15 mouse cellular contexts compared by ENCODE assay signal in the genomic region with DNA sequence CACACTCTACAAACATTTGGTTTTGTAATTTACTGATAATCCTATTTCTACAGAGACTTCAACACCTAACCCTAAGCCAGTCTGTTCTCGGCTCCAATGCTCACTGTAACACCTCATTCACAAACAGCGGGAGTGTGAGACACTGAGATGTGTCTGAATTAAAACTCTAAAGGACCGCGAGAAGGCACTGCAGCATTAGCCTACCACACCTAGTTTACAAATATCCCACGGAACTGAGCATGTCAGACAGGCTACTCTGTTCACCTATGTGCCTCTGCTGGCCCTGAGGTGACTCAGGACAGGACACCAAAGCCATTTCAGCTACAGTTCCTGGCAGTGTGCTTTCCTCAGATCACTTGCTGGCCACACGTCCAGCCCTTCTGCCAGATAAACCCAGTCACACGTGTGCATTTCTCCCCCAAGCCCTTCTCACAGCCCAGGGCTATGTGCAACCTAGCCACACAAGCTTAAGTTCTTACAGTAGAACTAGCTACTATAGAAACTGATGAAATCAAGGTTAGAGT.
DNase-seq lines count a peak whose midpoint lies in the region; ATAC-seq lines count a peak whose summit lies in the region.
"Had no signal": no experiment of that assay in that cellular context is flagged by ENCODE, and none has a peak within 500 bp of the region (broad histone marks: within the 10 kb centered on the region; RNA-seq: fewer than 3 reads in every experiment).

No protein-coding gene starts in this region.

- H3K4me2 ChIP-seq in embryonic facial prominence, embryonic 12.5 days (replicated peaks): no peak overlapping the region
- H3K4me2 ChIP-seq in heart, embryonic 14.5 days (ENCODE audit: low read length): no peak overlapping the region
- H3K4me2 ChIP-seq: embryonic facial prominence, embryonic 15.5 days; hindbrain, embryonic 15.5 days; limb, embryonic 13.5 days; midbrain, embryonic 13.5 days; neural tube, embryonic 12.5 days had no signal

- peaks cover 19% of the 10 kb centered on the region for H3K4me1 ChIP-seq in embryonic facial prominence, embryonic 12.5 days
- peaks cover 20% of the 10 kb centered on the region for H3K4me1 ChIP-seq in embryonic facial prominence, embryonic 10.5 days
- peaks cover 4 to 17% of the 10 kb centered on the region in 2 experiments for H3K4me1 ChIP-seq in heart, embryonic 14.5 days (ENCODE audit: control insufficient read depth in 2 of 2, insufficient read depth in 2 of 2, low read length in 2 of 2)
- H3K4me1 ChIP-seq in limb, embryonic 10.5 days: peaks cover 21% of the 10 kb centered on the region
- peaks cover 14% of the 10 kb centered on the region for H3K4me1 ChIP-seq in midbrain, embryonic 10.5 days
- H3K4me1 ChIP-seq: neural tube, embryonic 12.5 days had no signal

- H3K36me3 ChIP-seq in embryonic facial prominence, embryonic 12.5 days: no peaks in the 10 kb centered on the region
- peaks cover 14% of the 10 kb centered on the region for H3K36me3 ChIP-seq in embryonic facial prominence, embryonic 10.5 days (replicated peaks)
- H3K36me3 ChIP-seq in heart, embryonic 14.5 days (ENCODE audit: control insufficient read depth, insufficient read depth, low read length): no peaks in the 10 kb centered on the region; the same call in 1 of the 2 replicates
- peaks cover 21% of the 10 kb centered on the region for H3K36me3 ChIP-seq in limb, embryonic 10.5 days
- peaks cover 4% of the 10 kb centered on the region; the same call in 1 of the 2 replicates for H3K36me3 ChIP-seq in midbrain, embryonic 10.5 days
- H3K36me3 ChIP-seq: embryonic facial prominence, embryonic 15.5 days; hindbrain, embryonic 15.5 days; neural tube, embryonic 12.5 days had no signal

- no peak overlapping the region for H3K4me3 ChIP-seq in embryonic facial prominence, embryonic 12.5 days
- H3K4me3 ChIP-seq in embryonic facial prominence, embryonic 10.5 days: no peak overlapping the region
- no peak overlapping the region for H3K4me3 ChIP-seq in heart, embryonic 14.5 days (ENCODE audit: control insufficient read depth in 1 of 2, insufficient read depth in 1 of 2, low read depth in 1 of 2, low read length in 2 of 2)
- no peak overlapping the region for H3K4me3 ChIP-seq in limb, embryonic 10.5 days
- no peak overlapping the region for H3K4me3 ChIP-seq in midbrain, embryonic 10.5 days
- H3K4me3 ChIP-seq: embryonic facial prominence, embryonic 15.5 days; hindbrain, embryonic 15.5 days; limb, embryonic 13.5 days; midbrain, embryonic 13.5 days; neural tube, embryonic 12.5 days had no signal

- 64% methylated on average over 7 of the region's 7 CpGs for WGBS in embryonic facial prominence, embryonic 12.5 days
- WGBS in embryonic facial prominence, embryonic 10.5 days: 63% methylated on average over 7 of the region's 7 CpGs
- WGBS in heart, embryonic 14.5 days: 27% methylated on average over 7 of the region's 7 CpGs
- 51% methylated on average over 7 of the region's 7 CpGs for WGBS in limb, embryonic 10.5 days
- 75% methylated on average over 7 of the region's 7 CpGs for WGBS in midbrain, embryonic 10.5 days

- H3K27ac ChIP-seq in embryonic facial prominence, embryonic 12.5 days: peak overlapping the region; percentile 36; the same call in 1 of the 2 replicates
- H3K27ac ChIP-seq in embryonic facial prominence, embryonic 10.5 days (replicated peaks): no peak overlapping the region
- 0 out of 4 replicates have a peak overlapping the region, but pooled peaks of 1 of the 2 experiments have one; percentile 14 for H3K27ac ChIP-seq in heart, embryonic 14.5 days (replicated peaks in 1 of 2; ENCODE audit: control insufficient read depth in 1 of 2, insufficient read depth in 1 of 2, low read depth in 2 of 2, low read length in 2 of 2)
- H3K27ac ChIP-seq in limb, embryonic 10.5 days: peak overlapping the region; percentile 33; the same call in 1 of the 2 replicates
- H3K27ac ChIP-seq in midbrain, embryonic 10.5 days (replicated peaks): no peak overlapping the region
- H3K27ac ChIP-seq: hindbrain, embryonic 15.5 days; limb, embryonic 13.5 days; midbrain, embryonic 13.5 days; neural tube, embryonic 12.5 days had no signal

- DNase-seq in embryonic facial prominence, embryonic 10.5 days (ENCODE audit: low spot score): no peak
- DNase-seq in heart, adult 8-10 months (ENCODE audit: low spot score): no peak
- DNase-seq in cerebellum, postnatal 25 days: peak; percentile 45 to 57
- DNase-seq in limb, embryonic 10.5 days (ENCODE audit: low spot score): no peak
- no peak for DNase-seq in midbrain, embryonic 10.5 days (ENCODE audit: low spot score)
- no peak for DNase-seq in adrenal gland, postnatal 10 days
- DNase-seq: layer of hippocampus, adult 9-11 months; thymus, postnatal 25 days had no signal

- H3K9ac ChIP-seq in embryonic facial prominence, embryonic 12.5 days: no peak overlapping the region
- no peak overlapping the region; the same call in 1 of the 2 replicates for H3K9ac ChIP-seq in heart, embryonic 14.5 days (ENCODE audit: low read length)
- H3K9ac ChIP-seq: embryonic facial prominence, embryonic 15.5 days; hindbrain, embryonic 15.5 days; limb, embryonic 13.5 days; midbrain, embryonic 13.5 days; neural tube, embryonic 12.5 days had no signal

- no peaks in the 10 kb centered on the region for H3K27me3 ChIP-seq in embryonic facial prominence, embryonic 12.5 days
- H3K27me3 ChIP-seq in embryonic facial prominence, embryonic 10.5 days (replicated peaks; ENCODE audit: low read depth, poor library complexity, severe bottlenecking): no peaks in the 10 kb centered on the region
- no peaks in the 10 kb centered on the region for H3K27me3 ChIP-seq in heart, embryonic 14.5 days (ENCODE audit: control insufficient read depth, insufficient read depth, low read length)
- H3K27me3 ChIP-seq in limb, embryonic 10.5 days (ENCODE audit: low read depth, poor library complexity, severe bottlenecking): no peaks in the 10 kb centered on the region
- H3K27me3 ChIP-seq in midbrain, embryonic 10.5 days (ENCODE audit: low read depth, poor library complexity, severe bottlenecking): no peaks in the 10 kb centered on the region
- H3K27me3 ChIP-seq: embryonic facial prominence, embryonic 15.5 days; hindbrain, embryonic 15.5 days; limb, embryonic 13.5 days; midbrain, embryonic 13.5 days; neural tube, embryonic 12.5 days had no signal

- no peaks in the 10 kb centered on the region for H3K9me3 ChIP-seq in embryonic facial prominence, embryonic 12.5 days
- H3K9me3 ChIP-seq in embryonic facial prominence, embryonic 10.5 days: no peaks in the 10 kb centered on the region
- H3K9me3 ChIP-seq in heart, embryonic 14.5 days (ENCODE audit: control insufficient read depth, low read length): no peaks in the 10 kb centered on the region
- H3K9me3 ChIP-seq in limb, embryonic 10.5 days (replicated peaks): no peaks in the 10 kb centered on the region
- no peaks in the 10 kb centered on the region for H3K9me3 ChIP-seq in midbrain, embryonic 10.5 days (replicated peaks)
- H3K9me3 ChIP-seq: embryonic facial prominence, embryonic 15.5 days; hindbrain, embryonic 15.5 days; limb, embryonic 13.5 days; midbrain, embryonic 13.5 days; neural tube, embryonic 12.5 days had no signal

- ATAC-seq in embryonic facial prominence, embryonic 12.5 days (ENCODE audit: insufficient number of reproducible peaks, insufficient read depth, low FRiP score, low TSS enrichment): no peak
- 0 out of 2 replicates have a peak, but pooled peaks have one; percentile 47 for ATAC-seq in heart, embryonic 14.5 days (ENCODE audit: insufficient number of reproducible peaks, insufficient read depth, low FRiP score, low read depth)
- ATAC-seq: midbrain, embryonic 13.5 days had no signal

Comparison
In these comparisons a context has a peak if more than half of its experiments do, and no peak if none do; other contexts are left out.
1. H3K27ac ChIP-seq: peak in embryonic facial prominence, embryonic 12.5 days (single experiment) and limb, embryonic 10.5 days (single experiment); none in embryonic facial prominence, embryonic 10.5 days (single experiment) and midbrain, embryonic 10.5 days (single experiment).
2. DNase-seq: peak in cerebellum, postnatal 25 days (2 of 2); none in embryonic facial prominence, embryonic 10.5 days (single experiment), heart, adult 8-10 months (single experiment), limb, embryonic 10.5 days (single experiment), midbrain, embryonic 10.5 days (single experiment) and adrenal gland, postnatal 10 days (single experiment).